Mouse (Mus musculus): ENCODE data around the gene Trdmt1. TPM values are rescaled to one million over a fixed set of nuclear protein-coding genes. Genes with fewer than 3 reads are reported as not detected.
A peak's percentile ranks its signal among the peaks of the same experiment; 100 is the strongest.

Gene Trdmt1
- total RNA-seq, 1 experiment from 2014 or later: 7.2 TPM

DNA sequence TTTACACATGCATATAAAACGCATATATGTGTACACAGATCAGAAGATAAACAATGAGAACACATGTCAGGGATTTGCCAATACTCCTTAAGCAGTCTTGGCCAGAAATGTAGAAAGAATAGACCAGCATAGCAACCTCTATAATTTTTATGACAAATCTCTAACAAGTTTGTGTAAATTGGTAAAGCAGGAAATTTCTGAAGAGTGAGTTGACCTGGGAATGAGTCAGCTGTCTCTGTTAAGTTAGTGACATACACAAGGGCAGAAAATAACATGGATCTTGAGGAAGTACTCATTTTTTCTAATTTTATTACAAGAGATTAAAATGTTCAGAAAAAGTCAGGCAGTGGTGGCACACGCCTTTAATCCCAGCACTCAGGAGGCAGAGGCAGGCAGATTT lies 18.3 kb downstream of the Trdmt1 start:
- no peak for ATAC-seq (replicated peaks in 1 of 2; ENCODE audit: insufficient read depth in 1 of 2, low FRiP score in 2 of 2, low TSS enrichment in 1 of 2, low read depth in 1 of 2, poor library complexity in 2 of 2, severe bottlenecking in 2 of 2)

GRCm38 (mm10) chr2:13523540-13524456 lies 20.7 kb downstream of the Trdmt1 start:
- ATAC-seq (replicated peaks in 1 of 2; ENCODE audit: insufficient read depth in 1 of 2, low FRiP score in 2 of 2, low TSS enrichment in 1 of 2, low read depth in 1 of 2, poor library complexity in 2 of 2, severe bottlenecking in 2 of 2): no peak

- ATAC-seq (replicated peaks in 1 of 2; ENCODE audit: insufficient read depth in 1 of 2, low FRiP score in 2 of 2, low TSS enrichment in 1 of 2, low read depth in 1 of 2, poor library complexity in 2 of 2, severe bottlenecking in 2 of 2): no peak
Measured at GRCm38 (mm10) chr2:13522106-13522505, 22.4 kb downstream of the Trdmt1 start.

DNA sequence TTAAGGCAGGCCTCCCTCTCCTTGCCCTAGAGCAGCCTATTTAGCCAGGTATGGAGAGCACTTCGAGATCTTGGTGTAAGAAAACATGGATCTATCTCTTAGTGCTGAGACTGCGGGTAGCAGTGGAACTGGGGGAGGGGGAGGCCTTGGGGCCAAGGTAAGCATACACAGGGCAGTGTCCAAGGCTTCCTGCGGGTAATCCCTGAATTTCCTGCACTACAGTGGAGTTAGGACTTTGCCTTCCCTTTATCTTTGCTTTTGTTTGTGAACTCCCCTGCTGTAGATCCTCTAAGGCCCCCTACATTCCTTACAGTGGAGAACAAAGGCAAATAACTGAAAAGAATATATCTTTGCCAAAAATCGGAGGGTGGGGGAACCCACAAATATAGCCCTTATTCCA lies 29.5 kb downstream of the Trdmt1 start:
- ATAC-seq (replicated peaks in 1 of 2; ENCODE audit: insufficient read depth in 1 of 2, low FRiP score in 2 of 2, low TSS enrichment in 1 of 2, low read depth in 1 of 2, poor library complexity in 2 of 2, severe bottlenecking in 2 of 2): no peak

DNA sequence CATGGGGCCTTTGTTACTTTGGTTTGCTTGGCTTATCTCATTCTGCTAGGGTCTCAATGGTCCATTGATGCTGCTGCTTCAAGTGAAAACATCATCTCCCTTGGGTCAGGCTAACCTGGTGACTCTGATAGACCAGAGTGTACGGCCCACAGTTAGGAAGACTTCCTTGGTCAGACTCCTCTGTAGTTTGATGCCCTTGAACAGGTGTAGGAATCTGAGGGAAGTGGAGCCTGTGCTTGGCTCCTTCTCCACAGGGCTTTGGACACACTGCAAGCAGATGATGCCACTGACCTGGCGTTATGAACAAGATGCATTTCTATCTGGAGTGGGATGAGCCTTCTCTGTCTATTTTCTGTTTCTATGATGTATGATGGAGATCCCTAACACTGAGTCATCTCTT lies 41.8 kb downstream of the Trdmt1 start:
- no peak for ATAC-seq (replicated peaks in 1 of 2; ENCODE audit: insufficient read depth in 1 of 2, low FRiP score in 2 of 2, low TSS enrichment in 1 of 2, low read depth in 1 of 2, poor library complexity in 2 of 2, severe bottlenecking in 2 of 2)

GRCm38 (mm10) chr2:13501553-13501952 lies 42.9 kb downstream of the Trdmt1 start:
- ATAC-seq (replicated peaks in 1 of 2; ENCODE audit: insufficient read depth in 1 of 2, low FRiP score in 2 of 2, low TSS enrichment in 1 of 2, low read depth in 1 of 2, poor library complexity in 2 of 2, severe bottlenecking in 2 of 2): no peak

DNA sequence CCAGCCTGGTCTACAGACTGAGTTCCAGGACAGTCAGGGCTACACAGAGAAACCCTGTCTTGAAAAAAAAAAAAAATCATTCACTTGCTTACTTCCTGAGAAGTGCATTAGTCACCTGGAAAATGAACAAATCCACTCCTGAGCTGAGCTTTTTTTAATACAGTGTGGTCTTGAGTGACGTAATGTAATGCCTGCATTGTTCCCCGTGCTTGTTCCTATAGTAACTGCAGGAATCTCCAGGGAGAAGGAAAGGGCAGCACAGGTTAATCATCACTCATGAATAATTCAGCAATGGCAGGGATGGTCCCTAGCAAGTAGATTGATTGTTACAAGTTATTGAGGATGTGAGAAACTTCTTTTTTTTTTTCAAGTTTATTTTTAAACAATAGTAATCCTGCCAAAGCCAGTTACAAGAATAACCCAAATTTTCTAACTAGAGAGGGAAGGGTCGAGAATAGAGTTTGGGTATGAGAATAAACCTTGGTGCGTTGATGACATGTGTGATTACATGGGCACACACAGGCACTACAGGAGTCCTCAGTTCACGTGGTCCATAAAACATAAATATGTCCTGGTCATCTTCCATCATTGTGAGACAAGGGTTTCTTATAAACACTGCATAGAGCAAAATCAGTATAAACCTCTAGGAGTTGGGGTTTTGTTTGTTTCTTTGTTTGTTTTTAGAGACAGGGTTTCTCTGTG lies 44.0 kb downstream of the Trdmt1 start:
- no peak for ATAC-seq (replicated peaks in 1 of 2; ENCODE audit: insufficient read depth in 1 of 2, low FRiP score in 2 of 2, low TSS enrichment in 1 of 2, low read depth in 1 of 2, poor library complexity in 2 of 2, severe bottlenecking in 2 of 2)

DNA sequence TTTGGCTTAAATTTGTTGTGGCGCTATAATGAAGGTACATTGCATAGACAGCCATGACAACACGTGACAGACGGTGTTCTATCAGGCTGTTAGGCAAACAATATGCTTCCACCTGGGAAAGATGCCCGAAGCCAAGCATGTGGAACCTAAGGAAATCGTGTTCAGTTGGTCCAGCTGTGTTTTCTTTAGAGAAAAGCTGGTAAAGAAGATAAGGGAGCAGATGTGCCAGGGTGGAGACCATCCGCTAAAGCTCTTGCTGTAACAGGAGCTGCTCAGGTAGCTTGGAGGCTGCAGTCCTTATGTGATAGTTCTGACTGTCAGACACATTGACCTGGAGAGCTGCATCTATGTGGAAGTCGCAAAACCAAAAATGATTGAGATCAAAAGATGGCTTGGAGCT lies 45.3 kb downstream of the Trdmt1 start:
- no peak for ATAC-seq (replicated peaks in 1 of 2; ENCODE audit: insufficient read depth in 1 of 2, low FRiP score in 2 of 2, low TSS enrichment in 1 of 2, low read depth in 1 of 2, poor library complexity in 2 of 2, severe bottlenecking in 2 of 2)

DNA sequence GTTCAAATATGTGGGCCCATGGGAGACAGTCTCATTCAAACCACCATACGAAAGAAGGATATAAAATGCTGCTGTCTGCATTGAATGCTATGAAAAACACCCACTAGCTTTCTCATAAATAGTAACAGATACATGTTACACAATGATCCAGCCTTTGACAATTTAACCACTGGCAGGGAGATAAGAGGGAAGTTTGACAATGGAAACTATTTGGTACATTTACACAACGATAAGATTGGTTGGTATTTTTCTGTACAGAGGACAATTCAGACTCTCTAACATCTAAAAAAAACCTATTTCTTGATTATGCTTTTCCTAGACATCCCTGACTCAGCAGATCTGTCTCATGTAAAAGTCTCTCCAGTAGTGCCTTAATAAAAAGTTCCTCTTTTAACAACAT lies 48.4 kb downstream of the Trdmt1 start:
- peak in 1 of 2 experiments; percentile 25; a peak in 1 of 4 replicates for ATAC-seq (replicated peaks in 1 of 2; ENCODE audit: insufficient read depth in 1 of 2, low FRiP score in 2 of 2, low TSS enrichment in 1 of 2, low read depth in 1 of 2, poor library complexity in 2 of 2, severe bottlenecking in 2 of 2)

DNA sequence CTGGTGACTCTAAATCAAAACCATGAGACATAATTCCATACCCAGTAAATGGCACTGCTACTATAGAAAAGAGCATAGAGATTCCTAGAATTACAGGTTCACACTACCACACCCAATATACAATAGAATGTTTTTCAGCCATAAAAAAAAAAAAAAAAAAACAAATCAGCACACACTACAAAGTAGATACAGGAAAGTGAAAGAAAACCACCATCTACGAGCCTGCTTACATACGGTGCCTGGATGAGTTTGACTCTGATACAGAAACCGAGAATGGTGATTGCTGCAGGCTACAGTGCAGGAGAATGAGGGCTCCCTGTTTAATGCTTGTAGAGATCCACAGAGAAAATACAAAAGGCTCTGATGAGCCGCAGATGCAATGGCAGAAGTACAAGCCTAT lies 51.5 kb downstream of the Trdmt1 start:
- no peak for ATAC-seq (replicated peaks in 1 of 2; ENCODE audit: insufficient read depth in 1 of 2, low FRiP score in 2 of 2, low TSS enrichment in 1 of 2, low read depth in 1 of 2, poor library complexity in 2 of 2, severe bottlenecking in 2 of 2)

GRCm38 (mm10) chr2:13491734-13492133 lies 52.7 kb downstream of the Trdmt1 start, which contains the start of gene Cubn:
Gene Cubn (minus strand): TSS chr2:13491813.
- no peak for ATAC-seq (replicated peaks in 1 of 2; ENCODE audit: insufficient read depth in 1 of 2, low FRiP score in 2 of 2, low TSS enrichment in 1 of 2, low read depth in 1 of 2, poor library complexity in 2 of 2, severe bottlenecking in 2 of 2)

GRCm38 (mm10) chr2:13490480-13490879 lies 54.0 kb downstream of the Trdmt1 start:
- ATAC-seq (replicated peaks in 1 of 2; ENCODE audit: insufficient read depth in 1 of 2, low FRiP score in 2 of 2, low TSS enrichment in 1 of 2, low read depth in 1 of 2, poor library complexity in 2 of 2, severe bottlenecking in 2 of 2): peak in 1 of 2 experiments; percentile 21; a peak in 1 of 4 replicates

DNA sequence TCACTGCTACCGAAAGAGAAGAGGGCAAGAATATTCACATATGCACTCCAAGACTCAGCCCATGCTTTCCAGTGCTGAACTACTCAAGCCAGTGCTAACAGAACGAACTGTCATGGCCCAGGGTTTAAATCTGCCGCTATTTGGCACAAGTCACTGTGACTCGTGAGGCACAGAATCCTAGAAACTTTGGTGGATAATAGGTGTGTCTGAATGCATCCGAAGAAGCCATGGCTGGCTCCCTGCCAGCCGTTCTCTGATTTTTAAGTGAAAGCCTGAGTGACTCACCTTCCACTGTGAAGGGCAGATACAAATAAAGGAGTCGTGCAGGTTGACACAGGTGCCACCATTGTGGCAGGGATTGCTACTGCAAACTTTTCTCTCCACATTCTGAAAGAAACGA lies 58.0 kb downstream of the Trdmt1 start:
- no peak for ATAC-seq (replicated peaks in 1 of 2; ENCODE audit: insufficient read depth in 1 of 2, low FRiP score in 2 of 2, low TSS enrichment in 1 of 2, low read depth in 1 of 2, poor library complexity in 2 of 2, severe bottlenecking in 2 of 2)

DNA sequence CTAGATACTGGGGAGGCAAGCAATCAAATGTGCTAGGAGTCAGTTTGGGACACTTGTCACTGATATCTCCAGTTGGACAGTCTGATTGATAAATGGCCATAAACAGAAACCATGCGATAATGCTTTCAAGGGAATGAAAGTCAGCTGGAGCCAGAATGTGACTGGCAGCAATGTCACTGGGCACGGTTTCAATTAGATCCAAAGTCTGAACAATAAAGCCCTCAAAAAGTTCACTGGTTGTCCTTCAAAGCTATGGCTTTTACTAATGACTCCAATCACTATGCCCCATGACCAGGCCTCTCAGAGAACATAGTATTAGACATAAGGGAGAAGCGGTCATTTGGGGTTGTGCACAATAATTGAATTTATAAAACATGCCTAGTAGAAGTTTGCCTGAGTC lies 59.9 kb downstream of the Trdmt1 start:
- no peak for ATAC-seq (replicated peaks in 1 of 2; ENCODE audit: insufficient read depth in 1 of 2, low FRiP score in 2 of 2, low TSS enrichment in 1 of 2, low read depth in 1 of 2, poor library complexity in 2 of 2, severe bottlenecking in 2 of 2)

- no peak for ATAC-seq (replicated peaks in 1 of 2; ENCODE audit: insufficient read depth in 1 of 2, low FRiP score in 2 of 2, low TSS enrichment in 1 of 2, low read depth in 1 of 2, poor library complexity in 2 of 2, severe bottlenecking in 2 of 2)
Measured at GRCm38 (mm10) chr2:13480744-13481143, 63.7 kb downstream of the Trdmt1 start.

GRCm38 (mm10) chr2:13479165-13479564 lies 65.3 kb downstream of the Trdmt1 start:
- no peak for ATAC-seq (replicated peaks in 1 of 2; ENCODE audit: insufficient read depth in 1 of 2, low FRiP score in 2 of 2, low TSS enrichment in 1 of 2, low read depth in 1 of 2, poor library complexity in 2 of 2, severe bottlenecking in 2 of 2)

GRCm38 (mm10) chr2:13470108-13470507 lies 74.4 kb downstream of the Trdmt1 start:
- ATAC-seq (replicated peaks in 1 of 2; ENCODE audit: insufficient read depth in 1 of 2, low FRiP score in 2 of 2, low TSS enrichment in 1 of 2, low read depth in 1 of 2, poor library complexity in 2 of 2, severe bottlenecking in 2 of 2): no peak

GRCm38 (mm10) chr2:13469641-13470040 lies 74.8 kb downstream of the Trdmt1 start:
- ATAC-seq (replicated peaks in 1 of 2; ENCODE audit: insufficient read depth in 1 of 2, low FRiP score in 2 of 2, low TSS enrichment in 1 of 2, low read depth in 1 of 2, poor library complexity in 2 of 2, severe bottlenecking in 2 of 2): no peak

Data from hematopoietic stem cell, adult 5-6 weeks (primary cell).